ENCODE assay signal across 9 mouse cellular contexts in the genomic region with DNA sequence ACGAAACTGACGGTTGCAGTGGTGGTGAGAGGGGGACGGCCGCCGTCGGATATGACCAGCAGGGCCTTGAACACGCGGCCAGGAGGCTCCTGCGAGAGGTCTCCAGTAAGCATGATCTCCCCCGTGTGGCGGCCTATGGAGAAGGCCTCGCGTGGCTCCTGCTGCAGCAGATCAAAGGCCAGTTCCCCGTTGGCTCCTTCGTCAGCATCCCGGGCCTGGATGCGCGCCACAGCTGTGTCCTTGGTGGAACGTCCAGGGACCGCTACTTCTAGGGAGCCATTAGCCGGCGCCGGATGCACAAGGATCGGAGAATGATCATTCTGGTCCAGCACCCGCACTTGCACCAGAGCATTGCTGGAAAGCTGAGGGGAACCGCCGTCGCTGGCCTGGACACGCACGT. TPM values are rescaled to one million over a fixed set of nuclear protein-coding genes. Genes with fewer than 3 reads are reported as not detected.
DNase-seq lines count a peak whose midpoint lies in the region; ATAC-seq lines count a peak whose summit lies in the region.
"Had no signal": no experiment of that assay in that cellular context is flagged by ENCODE, and none has a peak within 500 bp of the region (broad histone marks: within the 10 kb centered on the region; RNA-seq: fewer than 3 reads in every experiment).

No protein-coding gene starts in this region.

- intact Hi-C loops in gastrocnemius, postnatal 14 days (cut with DNase I; ENCODE audit: low total_unique reads) = loop anchor here (2.0 kb wide), 1 partner anchor 448 kb away; no protein-coding TSS in a partner anchor

- H3K4me2 ChIP-seq in limb, embryonic 11.5 days (ENCODE audit: low read depth, severe bottlenecking) = peak overlapping the region; percentile 51; the same call in 1 of the 2 replicates

- DNase-seq in cerebellum, adult 9-11 months = peak; percentile 14
- no peak for DNase-seq in cerebellum, adult 11-12 months
- DNase-seq in ovary, postnatal 36 days (ENCODE audit: low spot score) = peak; percentile 59
- DNase-seq in ovary, postnatal 14 days (ENCODE audit: low spot score) = no peak
- peak; percentile 25 for DNase-seq in heart, postnatal 4 days
- peak; percentile 49 for DNase-seq in limb, embryonic 11.5 days (ENCODE audit: low spot score)
- peak; percentile 59 for DNase-seq in testis, postnatal 10 days (ENCODE audit: low spot score)
- DNase-seq in gastrocnemius, postnatal 14 days = no peak

- peaks cover 73% of the 10 kb centered on the region for H3K27me3 ChIP-seq in limb, embryonic 11.5 days (ENCODE audit: control insufficient read depth, insufficient read depth, low read length)

- H3K9ac ChIP-seq in limb, embryonic 11.5 days (ENCODE audit: low read length) = no peak overlapping the region
- H3K9ac ChIP-seq: liver, embryonic 14.5 days had no signal

- H3K4me1 ChIP-seq in limb, embryonic 11.5 days (ENCODE audit: control insufficient read depth, insufficient read depth, low read length) = peaks cover 10% of the 10 kb centered on the region; the same call in 1 of the 2 replicates

- H3K9me3 ChIP-seq in limb, embryonic 11.5 days (ENCODE audit: control insufficient read depth, low read length) = no peaks in the 10 kb centered on the region

- ATAC-seq in limb, embryonic 11.5 days (ENCODE audit: insufficient number of reproducible peaks, low FRiP score, low TSS enrichment, low read depth) = no peak

- no peaks in the 10 kb centered on the region for H3K36me3 ChIP-seq in limb, embryonic 11.5 days (ENCODE audit: control insufficient read depth, insufficient read depth, low read length)

- WGBS in limb, embryonic 11.5 days = 5% methylated on average over 30 of the region's 30 CpGs

- H3K27ac ChIP-seq in limb, embryonic 11.5 days (replicated peaks; ENCODE audit: low read depth, low read length) = no peak overlapping the region
- H3K27ac ChIP-seq: liver, embryonic 14.5 days had no signal

- H3K4me3 ChIP-seq in limb, embryonic 11.5 days (ENCODE audit: low read depth, low read length) = peak overlapping the region; percentile 30

RNA-seq across cellular contexts. Expression of gene Pcdh8, which starts 2.1 kb away (rescaled TPM):
- total RNA-seq in heart, postnatal 4 days (2021) = under 1 TPM in 1 of 2 experiments, not detected in 1; 0.19 TPM
- 3.5 and 4.6 TPM in 2 replicates for polyA plus RNA-seq in limb, embryonic 11.5 days (2014; fragmentation: Nextera tagmentation; extraction: Ambion mirVana)
- total RNA-seq in gastrocnemius, postnatal 14 days (2021) = not detected
- polyA plus RNA-seq: liver, embryonic 14.5 days had no signal

Comparison
In these comparisons a context has a peak if more than half of its experiments do, and no peak if none do; other contexts are left out.
1. DNase-seq: peak in cerebellum, adult 9-11 months (single experiment), ovary, postnatal 36 days (single experiment), heart, postnatal 4 days (single experiment), limb, embryonic 11.5 days (single experiment) and testis, postnatal 10 days (single experiment); none in cerebellum, adult 11-12 months (single experiment), ovary, postnatal 14 days (single experiment) and gastrocnemius, postnatal 14 days (single experiment).